Mouse (Mus musculus) thymus, postnatal 10 days (tissue): ENCODE data around the gene 1700017D01Rik.

Experiments
- DNase-seq, 2 experiments: peaks; one replicate each; pipeline ENCODE4 v3.0.0; 2021; ENCODE audit warnings: low spot score in 2 of 2

1700017D01Rik gene

GRCm38 (mm10) chr19:11048009-11048408, 82.7 kb downstream of the 1700017D01Rik start:
- no peak for DNase-seq
